Mouse (Mus musculus): ENCODE measurements at regions not wholly inside any gene's neighbourhood (a gene's known extent, or its start where the extent isn't known, plus 50 kb on each side); places are given as distances from the start of the nearest gene placed in this dataset.

DNA sequence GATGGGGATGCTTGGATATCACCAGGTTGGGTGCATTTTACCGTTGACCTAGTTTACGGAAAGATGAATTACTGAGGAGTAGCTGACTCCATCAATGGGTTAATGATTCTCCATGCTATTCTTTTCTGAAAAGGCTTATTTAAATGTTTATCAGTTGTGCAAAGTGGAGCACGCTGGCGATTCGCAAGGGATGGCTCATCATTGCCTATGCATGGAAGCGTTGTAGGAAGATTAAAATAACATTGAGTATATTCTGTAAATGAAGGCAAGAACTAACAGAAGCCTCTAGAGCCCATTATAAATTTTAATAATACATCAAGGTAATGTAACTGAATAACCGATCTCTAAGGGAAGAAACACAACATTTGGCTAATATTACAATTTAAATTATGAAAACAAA is 301.6 kb upstream of the Irx1 start:
- TF ChIP-seq GATA1 (IDR thresholded peaks at IDR 0.05; ENCODE audit: borderline replicate concordance, low read length) (no peak), FLI1 (IDR thresholded peaks at IDR 0.05; ENCODE audit: low read length) (no peak)
- H3K4me1 ChIP-seq = no peaks in the 10 kb centered on the region
- no peaks in the 10 kb centered on the region for H3K36me3 ChIP-seq (replicated peaks; ENCODE audit: low read length)
- H3K9me3 ChIP-seq = peaks cover 47% of the 10 kb centered on the region
- H3K27me3 ChIP-seq (replicated peaks) = no peaks in the 10 kb centered on the region
- no peak overlapping the region for H3K4me3 ChIP-seq (replicated peaks)

DNA sequence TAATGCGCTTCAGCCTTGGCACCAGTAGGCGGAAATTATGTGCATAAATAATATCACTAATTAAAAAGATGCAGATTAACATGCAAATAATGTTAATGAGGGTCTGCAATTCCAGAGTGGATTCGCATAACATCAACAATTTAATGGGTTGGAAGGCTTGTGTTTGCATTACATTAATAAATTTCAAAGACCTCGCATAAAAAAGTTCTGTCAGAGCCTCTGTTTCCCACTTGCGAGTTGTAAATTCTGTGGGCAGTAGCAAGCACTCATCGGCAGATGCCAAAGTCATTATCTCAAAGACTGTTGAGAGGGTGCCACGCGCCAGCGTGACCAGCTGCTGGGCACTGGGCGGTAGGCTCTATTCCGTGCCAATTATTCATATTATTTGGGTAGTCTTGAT is 302.1 kb upstream of the Irx1 start:
- no peak for TF ChIP-seq GATA1 (IDR thresholded peaks at IDR 0.05; ENCODE audit: borderline replicate concordance, low read length)
- no peak for TF ChIP-seq FLI1 (IDR thresholded peaks at IDR 0.05; ENCODE audit: low read length)

GRCm38 (mm10) chr13:72266174-72266768 is 302.7 kb upstream of the Irx1 start:
- TF ChIP-seq FLI1 (IDR thresholded peaks at IDR 0.05; ENCODE audit: low read length) (no peak), GATA1 (IDR thresholded peaks at IDR 0.05; ENCODE audit: borderline replicate concordance, low read length) (no peak)
- H3K4me3 ChIP-seq (replicated peaks) = peak overlapping the region; percentile 62
- peaks cover 44% of the 10 kb centered on the region for H3K9me3 ChIP-seq
- H3K36me3 ChIP-seq (replicated peaks; ENCODE audit: low read length) = no peaks in the 10 kb centered on the region
- no peaks in the 10 kb centered on the region for H3K4me1 ChIP-seq
- no peaks in the 10 kb centered on the region for H3K27me3 ChIP-seq (replicated peaks)

More for the DNA sequence above, 302.1 kb upstream of the Irx1 start:
- no peaks in the 10 kb centered on the region for H3K36me3 ChIP-seq (replicated peaks; ENCODE audit: low read length)
- no peaks in the 10 kb centered on the region for H3K27me3 ChIP-seq (replicated peaks)
- H3K4me1 ChIP-seq = no peaks in the 10 kb centered on the region
- no peak overlapping the region for H3K4me3 ChIP-seq (replicated peaks)
- peaks cover 44% of the 10 kb centered on the region for H3K9me3 ChIP-seq

- H3K4me3 ChIP-seq (replicated peaks) = no peak overlapping the region
- no peaks in the 10 kb centered on the region for H3K36me3 ChIP-seq (replicated peaks; ENCODE audit: low read length)
- peaks cover 53% of the 10 kb centered on the region for H3K9me3 ChIP-seq
- no peaks in the 10 kb centered on the region for H3K4me1 ChIP-seq
- H3K27me3 ChIP-seq (replicated peaks) = no peaks in the 10 kb centered on the region
- no peak for TF ChIP-seq GATA1 (IDR thresholded peaks at IDR 0.05; ENCODE audit: borderline replicate concordance, low read length)
- no peak for TF ChIP-seq FLI1 (IDR thresholded peaks at IDR 0.05; ENCODE audit: low read length)
These were observed 316.8 kb upstream of the Irx1 start for GRCm38 (mm10) chr13:72280343-72280742.

DNA sequence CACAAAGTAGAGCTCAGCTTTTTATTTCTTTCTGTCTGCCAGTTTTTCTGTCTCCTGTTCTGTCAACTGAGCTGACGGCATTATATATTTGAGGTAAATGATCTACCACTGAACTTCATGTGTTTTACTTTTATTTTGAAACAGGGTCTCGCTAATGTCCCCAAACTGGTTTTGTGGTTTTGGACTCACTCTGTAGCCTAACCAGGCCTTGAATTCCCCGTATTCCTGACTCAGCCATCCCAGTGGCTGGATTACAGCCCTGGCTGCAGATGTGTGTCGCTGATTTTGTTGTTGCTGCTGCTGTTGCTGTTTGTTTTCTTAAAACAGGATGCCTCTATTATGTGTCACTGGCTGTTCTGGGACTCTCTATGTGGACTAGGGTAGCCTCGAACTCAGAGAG is 317.3 kb upstream of the Irx1 start:
- H3K9me3 ChIP-seq = peaks cover 55% of the 10 kb centered on the region

DNA sequence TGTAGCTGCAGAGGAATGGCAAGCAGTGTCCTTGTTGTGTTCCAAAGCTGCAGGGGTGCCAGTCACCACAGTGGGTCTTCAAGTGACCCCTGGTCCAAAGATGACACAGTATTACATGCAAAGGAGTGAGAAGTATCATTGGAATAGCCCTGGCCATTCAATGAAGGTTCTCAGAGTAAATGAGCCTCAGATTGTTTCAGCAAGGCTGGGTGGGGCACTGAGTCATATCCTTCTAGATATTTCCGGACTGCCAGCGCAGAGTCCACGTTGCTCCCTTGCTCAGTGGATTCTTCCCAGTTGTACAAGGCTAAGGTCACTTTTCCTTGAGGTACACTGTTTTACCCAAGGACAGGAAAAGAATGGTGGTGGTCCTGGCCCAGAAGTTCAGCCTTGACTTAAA is 319.2 kb upstream of the Irx1 start:
- H3K9me3 ChIP-seq = peaks cover 65% of the 10 kb centered on the region
- no peaks in the 10 kb centered on the region for H3K36me3 ChIP-seq (replicated peaks; ENCODE audit: low read length)
- no peak for TF ChIP-seq FLI1 (IDR thresholded peaks at IDR 0.05; ENCODE audit: low read length)
- no peak for TF ChIP-seq GATA1 (IDR thresholded peaks at IDR 0.05; ENCODE audit: borderline replicate concordance, low read length)
- H3K27me3 ChIP-seq (replicated peaks) = no peaks in the 10 kb centered on the region
- H3K4me3 ChIP-seq (replicated peaks) = no peak overlapping the region
- no peaks in the 10 kb centered on the region for H3K4me1 ChIP-seq

More for the DNA sequence above, 317.3 kb upstream of the Irx1 start:
- no peaks in the 10 kb centered on the region for H3K36me3 ChIP-seq (replicated peaks; ENCODE audit: low read length)
- no peaks in the 10 kb centered on the region for H3K27me3 ChIP-seq (replicated peaks)
- H3K4me1 ChIP-seq = no peaks in the 10 kb centered on the region
- H3K4me3 ChIP-seq (replicated peaks) = no peak overlapping the region
- no peak for TF ChIP-seq GATA1 (IDR thresholded peaks at IDR 0.05; ENCODE audit: borderline replicate concordance, low read length)
- no peak for TF ChIP-seq FLI1 (IDR thresholded peaks at IDR 0.05; ENCODE audit: low read length)

DNA sequence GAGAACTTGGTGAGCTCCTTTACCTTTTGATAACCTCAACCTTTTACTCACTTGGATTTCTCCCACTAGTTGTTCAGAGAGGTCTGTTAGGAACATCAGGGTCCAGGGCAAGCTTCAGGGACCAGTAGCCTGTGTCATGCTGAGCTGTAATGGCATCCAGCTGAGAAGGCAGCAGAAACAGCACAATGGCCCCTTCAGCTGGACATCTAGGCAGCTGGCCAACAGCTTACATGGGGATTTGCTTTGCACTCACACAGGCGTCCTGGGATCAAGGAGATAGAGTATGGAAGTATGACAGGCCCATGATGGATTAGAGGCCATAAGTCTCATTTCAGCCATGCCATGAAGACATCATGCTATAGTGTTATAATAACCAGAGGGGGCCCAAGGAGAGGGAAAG is 320.2 kb upstream of the Irx1 start:
- Histone ChIP-seq H3K36me3 (replicated peaks; ENCODE audit: low read length) (no peaks in the 10 kb centered on the region), H3K9me3 (peaks cover 58% of the 10 kb centered on the region), H3K4me3 (replicated peaks) (no peak overlapping the region), H3K4me1 (no peaks in the 10 kb centered on the region), H3K27me3 (replicated peaks) (no peaks in the 10 kb centered on the region)
- TF ChIP-seq GATA1 (IDR thresholded peaks at IDR 0.05; ENCODE audit: borderline replicate concordance, low read length) (no peak), FLI1 (IDR thresholded peaks at IDR 0.05; ENCODE audit: low read length) (no peak)

GRCm38 (mm10) chr13:72286301-72286700 is 322.8 kb upstream of the Irx1 start:
- Histone ChIP-seq H3K4me1 (no peaks in the 10 kb centered on the region), H3K36me3 (replicated peaks; ENCODE audit: low read length) (no peaks in the 10 kb centered on the region), H3K4me3 (replicated peaks) (no peak overlapping the region), H3K27me3 (replicated peaks) (no peaks in the 10 kb centered on the region), H3K9me3 (peaks cover 65% of the 10 kb centered on the region)
- TF ChIP-seq GATA1 (IDR thresholded peaks at IDR 0.05; ENCODE audit: borderline replicate concordance, low read length) = no peak
- no peak for TF ChIP-seq FLI1 (IDR thresholded peaks at IDR 0.05; ENCODE audit: low read length)

DNA sequence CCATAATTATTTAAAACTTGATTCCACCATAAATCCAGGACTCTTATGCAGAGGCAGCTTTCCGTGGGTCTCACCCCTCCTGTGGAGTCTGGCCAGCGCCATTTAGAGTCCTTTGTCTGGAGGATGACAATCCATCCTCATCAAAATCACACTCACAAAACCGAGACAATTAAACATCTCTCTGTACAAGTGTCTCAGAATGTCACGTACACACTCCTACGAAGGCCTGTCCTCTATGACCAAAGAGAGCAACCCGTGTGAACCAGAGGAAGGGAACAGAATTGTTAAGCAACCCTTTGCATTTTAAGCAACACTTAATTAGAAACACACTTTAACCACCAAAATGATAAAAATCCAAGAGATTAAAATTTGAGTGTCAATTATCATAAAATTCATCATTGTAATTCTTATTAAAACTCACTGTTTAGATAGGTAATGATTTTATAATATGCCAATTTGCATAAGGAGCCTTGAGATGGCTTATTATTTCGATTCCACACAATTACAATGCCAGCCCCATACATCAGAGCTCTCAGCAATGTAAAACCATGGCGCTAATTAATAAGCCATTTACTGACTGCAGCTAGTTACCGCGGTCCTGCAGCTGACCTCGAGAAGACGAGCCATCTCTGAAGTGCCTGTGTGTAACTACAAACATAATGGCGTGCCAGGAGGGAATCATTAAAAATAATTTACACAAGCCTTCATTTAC is 325.0 kb upstream of the Irx1 start:
- Histone ChIP-seq H3K36me3 (replicated peaks; ENCODE audit: low read length) (no peaks in the 10 kb centered on the region), H3K27me3 (replicated peaks) (no peaks in the 10 kb centered on the region), H3K4me1 (no peaks in the 10 kb centered on the region), H3K4me3 (replicated peaks) (no peak overlapping the region), H3K9me3 (peaks cover 55% of the 10 kb centered on the region)
- TF ChIP-seq FLI1 (IDR thresholded peaks at IDR 0.05; ENCODE audit: low read length) (no peak), GATA1 (IDR thresholded peaks at IDR 0.05; ENCODE audit: borderline replicate concordance, low read length) (no peak)

- peaks cover 50% of the 10 kb centered on the region for H3K9me3 ChIP-seq
- no peak for TF ChIP-seq GATA1 (IDR thresholded peaks at IDR 0.05; ENCODE audit: borderline replicate concordance, low read length)
- no peak for TF ChIP-seq FLI1 (IDR thresholded peaks at IDR 0.05; ENCODE audit: low read length)
- no peaks in the 10 kb centered on the region for H3K27me3 ChIP-seq (replicated peaks)
- no peaks in the 10 kb centered on the region for H3K36me3 ChIP-seq (replicated peaks; ENCODE audit: low read length)
- no peaks in the 10 kb centered on the region for H3K4me1 ChIP-seq
- H3K4me3 ChIP-seq (replicated peaks) = no peak overlapping the region
These were observed 325.6 kb upstream of the Irx1 start for GRCm38 (mm10) chr13:72289093-72289501.
